Mouse (Mus musculus) adipocyte (in vitro differentiated cells): Measurements from ENCODE around the gene Brd3os.

Experiments
- DNase-seq: peaks from one replicate; pipeline ENCODE4 v3.0.0-alpha.2; 2016; ENCODE audit warnings: low spot score

The Brd3os gene

GRCm38 (mm10) chr2:27469292-27469990 is 27.3 kb downstream of the Brd3os start:
- no peak for DNase-seq

- peak; percentile 54 for DNase-seq
These were observed 27.8 kb downstream of the Brd3os start for GRCm38 (mm10) chr2:27469991-27470355.

- no peak for DNase-seq
These were observed 28.4 kb downstream of the Brd3os start for GRCm38 (mm10) chr2:27470535-27470934.

- DNase-seq = no peak
These were observed 29.1 kb downstream of the Brd3os start for GRCm38 (mm10) chr2:27471170-27471584.

GRCm38 (mm10) chr2:27473061-27473765 is 31.1 kb downstream of the Brd3os start:
- DNase-seq = no peak

- DNase-seq = no peak
These were observed 31.8 kb downstream of the Brd3os start for GRCm38 (mm10) chr2:27473911-27474310.

GRCm38 (mm10) chr2:27474621-27475484 is 32.7 kb downstream of the Brd3os start:
- DNase-seq = peak; percentile 43

GRCm38 (mm10) chr2:27475495-27476302 is 33.6 kb downstream of the Brd3os start:
- DNase-seq = peak; percentile 83

- DNase-seq = no peak
These were observed 34.4 kb downstream of the Brd3os start for GRCm38 (mm10) chr2:27476303-27477192.

- DNase-seq = no peak
These were observed 37.7 kb downstream of the Brd3os start for GRCm38 (mm10) chr2:27479821-27480220.

GRCm38 (mm10) chr2:27480367-27480766 is 38.2 kb downstream of the Brd3os start:
- no peak for DNase-seq

GRCm38 (mm10) chr2:27482265-27482861 is 40.2 kb downstream of the Brd3os start:
- DNase-seq = no peak

GRCm38 (mm10) chr2:27486725-27487124 is 44.6 kb downstream of the Brd3os start:
- DNase-seq = no peak

GRCm38 (mm10) chr2:27487336-27488049 is 45.4 kb downstream of the Brd3os start:
- no peak for DNase-seq

GRCm38 (mm10) chr2:27488362-27488761 is 46.2 kb downstream of the Brd3os start:
- no peak for DNase-seq

GRCm38 (mm10) chr2:27490939-27491338 is 48.8 kb downstream of the Brd3os start:
- DNase-seq = no peak
